ENCODE assay signal across 8 mouse cellular contexts in genomic region chr17:24886134-24886931, GRCm38 (mm10). TPM values are rescaled to one million over a fixed set of nuclear protein-coding genes. Genes with fewer than 3 reads are reported as not detected.
A peak's percentile ranks its signal among the peaks of the same experiment; 100 is the strongest.
DNase-seq lines count a peak whose midpoint lies in the region; ATAC-seq lines count a peak whose summit lies in the region.

Gene Nubp2, minus strand, starts transcription at chr17:24886349.
Gene Spsb3, plus strand, starts transcription at chr17:24886643.

- H3K9me3 ChIP-seq in intestine, embryonic 14.5 days (ENCODE audit: control insufficient read depth, low read length): no peaks in the 10 kb centered on the region

- no peaks in the 10 kb centered on the region for H3K27me3 ChIP-seq in intestine, embryonic 14.5 days (replicated peaks; ENCODE audit: control insufficient read depth, insufficient read depth, low read length)

- H3K9ac ChIP-seq in intestine, embryonic 14.5 days (ENCODE audit: low read length): peak within 1 kb of the TSS; percentile 71

- peak within 1 kb of the TSS; percentile 92 for H3K4me3 ChIP-seq in intestine, embryonic 14.5 days (ENCODE audit: low read depth, low read length)

- ATAC-seq in intestine, embryonic 14.5 days (replicated peaks; ENCODE audit: low FRiP score, low TSS enrichment, low read depth): peak; percentile 93

- under 1% methylated on average over 69 of the region's 69 CpGs for WGBS in intestine, embryonic 14.5 days

- H3K27ac ChIP-seq in intestine, embryonic 14.5 days (ENCODE audit: low read depth): peak within 1 kb of the TSS; percentile 38; the same call in 1 of the 2 replicates

- peak; percentile 94 for DNase-seq in adrenal gland, adult 18-20 months (ENCODE audit: low spot score in 2 of 2)
- peak; percentile 99 for DNase-seq in embryo, embryonic 11 days
- peak; percentile 98 for DNase-seq in gastrocnemius, postnatal 25 days
- DNase-seq in intestine, embryonic 14.5 days (ENCODE audit: low spot score): peak; percentile 96
- DNase-seq in left cerebral cortex, postnatal 14 days (ENCODE audit: low spot score in 2 of 2): peak; percentile 99 to 100
- peak; percentile 99 for DNase-seq in mesoderm, embryonic 11.5 days (ENCODE audit: low read depth, low spot score)
- peak; percentile 99 to 100 for DNase-seq in right cerebral cortex, postnatal 36 days (ENCODE audit: low spot score in 2 of 2)
- peak; percentile 98 for DNase-seq in yolk sac, embryonic 10.5 days (ENCODE audit: low spot score)

- H3K4me1 ChIP-seq in intestine, embryonic 14.5 days (replicated peaks; ENCODE audit: control insufficient read depth, insufficient read depth, low read length): peaks cover 16% of the 10 kb centered on the region

- H3K36me3 ChIP-seq in intestine, embryonic 14.5 days (ENCODE audit: control insufficient read depth, insufficient read depth, low read length): peaks cover 47% of the 10 kb centered on the region

- intact Hi-C loops in left cerebral cortex, postnatal 14 days (cut with DNase I): no loop called here

- peak within 1 kb of the TSS; percentile 91 for H3K4me2 ChIP-seq in intestine, embryonic 14.5 days (ENCODE audit: low read length)

RNA-seq across cellular contexts. Expression of gene Nubp2, which starts in this region (rescaled TPM):
- total RNA-seq in adrenal gland, adult 18-20 months (2021): 10 to 100 TPM; 48.5 to 54.1 TPM
- total RNA-seq in gastrocnemius, postnatal 25 days (2021): 10 to 100 TPM; 10.2 to 13.1 TPM
- 58.8 and 61.9 TPM in 2 replicates for polyA plus RNA-seq in intestine, embryonic 14.5 days (2014; fragmentation: Nextera tagmentation; extraction: Ambion mirVana)
- total RNA-seq in left cerebral cortex, postnatal 14 days (2021): 10 to 100 TPM; 35.7 to 37.4 TPM

RNA-seq across cellular contexts. Expression of gene Spsb3, which starts in this region (rescaled TPM):
- 10 to 100 TPM; 33.0 to 33.9 TPM for total RNA-seq in adrenal gland, adult 18-20 months (2021)
- total RNA-seq in gastrocnemius, postnatal 25 days (2021): 10 to 100 TPM; 27.8 to 31.5 TPM
- polyA plus RNA-seq in intestine, embryonic 14.5 days (2014; fragmentation: Nextera tagmentation; extraction: Ambion mirVana): 36.3 and 37.0 TPM in 2 replicates
- 10 to 100 TPM; 53.5 to 55.5 TPM for total RNA-seq in left cerebral cortex, postnatal 14 days (2021)

Comparison
In these comparisons a context has a peak if more than half of its experiments do, and no peak if none do; other contexts are left out.
1. Peak in every context shown above with its lines: DNase-seq, ATAC-seq, H3K4me3 ChIP-seq and H3K27ac ChIP-seq.